Mouse (Mus musculus) erythroblast, embryonic 14.5 days (primary cell): ENCODE measurements at regions not wholly inside any gene's neighbourhood (a gene's known extent, or its start where the extent isn't known, plus 50 kb on each side); places are given as distances from the start of the nearest gene placed in this dataset.

Source experiments
- H3K27me3 ChIP-seq: 2 replicates; pipeline ENCODE4 v1.6.1; 2012; ENCODE audit warnings: inconsistent platforms; ENCODE audit not compliant: control insufficient read depth
- H3K36me3 ChIP-seq: 2 replicates; pipeline ENCODE4 v1.6.1; 2012; ENCODE audit warnings: mild to moderate bottlenecking, inconsistent platforms; ENCODE audit not compliant: control insufficient read depth
- H3K4me1 ChIP-seq: 2 replicates; pipeline ENCODE4 v1.6.1; 2012; ENCODE audit warnings: inconsistent platforms; ENCODE audit not compliant: control insufficient read depth
- H3K4me3 ChIP-seq: replicated peaks from 2 replicates; pipeline ENCODE3; 2012; ENCODE audit warnings: moderate library complexity, mild to moderate bottlenecking, inconsistent platforms
- H3K9me3 ChIP-seq: 2 replicates; pipeline ENCODE4 v1.6.1; 2012; ENCODE audit warnings: low read length, inconsistent platforms, mixed read lengths; ENCODE audit not compliant: control insufficient read depth
- GATA1 ChIP-seq: IDR thresholded peaks from 2 replicates; pipeline ENCODE4 v1.6.1; 2012; ENCODE audit warnings: low read length, inconsistent platforms, mixed read lengths
- TAL1 ChIP-seq: IDR thresholded peaks from 3 replicates; pipeline ENCODE4 v1.6.1; 2012; ENCODE audit warnings: low read length, inconsistent platforms, mixed read lengths

DNA sequence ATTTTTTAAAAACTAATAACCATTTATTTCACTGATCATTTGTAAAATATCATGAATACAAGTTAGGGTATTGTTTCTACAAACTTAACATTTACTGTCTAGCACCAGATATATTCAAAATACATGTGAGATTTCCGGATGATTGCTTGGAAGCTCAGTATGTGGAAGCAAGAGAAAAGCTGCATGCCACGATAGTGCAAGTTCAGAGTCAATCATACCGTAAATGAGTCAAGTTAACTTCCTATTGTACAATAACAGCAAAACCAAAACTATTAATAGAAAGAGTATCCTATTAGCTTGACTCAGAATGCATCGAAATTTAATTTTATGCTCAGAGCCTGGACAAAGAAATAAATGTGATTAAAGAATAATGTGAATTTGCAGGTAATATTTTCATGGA is 1284.6 kb upstream of the Cited2 start:
- H3K4me1 ChIP-seq, result no peaks in the 10 kb centered on the region
- TF ChIP-seq TAL1 (no peak), GATA1 (no peak)
- H3K4me3 ChIP-seq, result no peak overlapping the region
- no peaks in the 10 kb centered on the region for H3K27me3 ChIP-seq
- H3K9me3 ChIP-seq, result no peaks in the 10 kb centered on the region
- H3K36me3 ChIP-seq, result no peaks in the 10 kb centered on the region

GRCm38 (mm10) chr10:16440932-16441640 is 1281.9 kb upstream of the Cited2 start:
- no peak for TF ChIP-seq TAL1
- no peak for TF ChIP-seq GATA1
- H3K27me3 ChIP-seq, result no peaks in the 10 kb centered on the region
- no peaks in the 10 kb centered on the region for H3K36me3 ChIP-seq
- no peak overlapping the region for H3K4me3 ChIP-seq
- H3K9me3 ChIP-seq, result no peaks in the 10 kb centered on the region
- no peaks in the 10 kb centered on the region for H3K4me1 ChIP-seq

DNA sequence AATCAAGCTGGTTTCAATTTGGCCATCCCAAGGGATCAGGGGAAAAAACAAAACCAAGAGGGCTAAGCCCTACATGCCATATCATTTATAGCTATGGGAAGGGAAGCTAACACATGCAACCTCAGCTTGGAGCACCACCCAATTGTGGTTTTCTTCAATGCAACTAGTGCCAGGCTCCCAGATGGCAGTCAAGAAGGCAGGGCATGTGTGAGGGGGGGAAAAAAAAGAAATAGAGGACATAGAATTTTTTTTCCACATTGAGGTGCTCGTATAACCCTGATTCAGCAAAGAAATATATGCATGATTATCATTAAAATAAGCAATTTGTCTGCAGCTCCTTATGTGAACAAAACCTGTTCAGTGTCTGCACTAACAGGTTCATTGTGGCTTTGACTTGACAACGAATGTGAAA is 1281.4 kb upstream of the Cited2 start:
- Histone ChIP-seq H3K36me3 (no peaks in the 10 kb centered on the region), H3K9me3 (no peaks in the 10 kb centered on the region), H3K4me3 (no peak overlapping the region), H3K4me1 (no peaks in the 10 kb centered on the region), H3K27me3 (no peaks in the 10 kb centered on the region)
- TF ChIP-seq TAL1 (no peak), GATA1 (no peak)

DNA sequence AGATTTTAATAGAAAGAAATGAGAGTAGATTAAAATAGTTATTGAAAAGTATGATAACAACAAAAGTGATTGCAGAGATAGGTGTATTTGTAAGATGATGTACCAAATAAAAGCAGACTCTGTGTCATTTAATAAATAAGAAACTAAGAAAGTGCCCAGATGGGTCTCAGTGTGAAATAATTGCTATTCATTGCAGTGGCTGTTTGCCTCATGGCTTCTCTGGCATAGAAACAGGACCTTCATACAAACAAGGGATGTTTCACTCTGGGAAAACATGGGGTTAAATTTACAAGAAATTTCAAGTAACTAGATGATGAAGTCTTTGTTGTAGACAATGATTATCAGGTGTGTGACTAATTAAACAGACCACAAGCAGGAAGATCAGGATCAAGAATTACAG is 1279.1 kb upstream of the Cited2 start:
- no peaks in the 10 kb centered on the region for H3K27me3 ChIP-seq
- no peak for TF ChIP-seq TAL1
- no peak for TF ChIP-seq GATA1

GRCm38 (mm10) chr10:16467935-16468334 is 1255.1 kb upstream of the Cited2 start:
- Histone ChIP-seq H3K9me3 (no peaks in the 10 kb centered on the region), H3K4me3 (no peak overlapping the region), H3K4me1 (no peaks in the 10 kb centered on the region), H3K36me3 (no peaks in the 10 kb centered on the region), H3K27me3 (no peaks in the 10 kb centered on the region)
- TF ChIP-seq GATA1 (no peak), TAL1 (no peak)

More for the DNA sequence above, 1279.1 kb upstream of the Cited2 start:
- Histone ChIP-seq H3K4me3 (no peak overlapping the region), H3K36me3 (no peaks in the 10 kb centered on the region), H3K9me3 (no peaks in the 10 kb centered on the region), H3K4me1 (no peaks in the 10 kb centered on the region)

- H3K27me3 ChIP-seq, result no peaks in the 10 kb centered on the region
- no peaks in the 10 kb centered on the region for H3K9me3 ChIP-seq
- H3K36me3 ChIP-seq, result no peaks in the 10 kb centered on the region
- H3K4me1 ChIP-seq, result peaks cover 1% of the 10 kb centered on the region; the same call in 1 of the 2 replicates
- no peak overlapping the region for H3K4me3 ChIP-seq
- TF ChIP-seq GATA1, result no peak
- no peak for TF ChIP-seq TAL1
Observed at GRCm38 (mm10) chr10:16469711-16470110, 1253.3 kb upstream of the Cited2 start.

- H3K36me3 ChIP-seq, result no peaks in the 10 kb centered on the region
- peaks cover 1% of the 10 kb centered on the region; the same call in 1 of the 2 replicates for H3K4me1 ChIP-seq
- H3K9me3 ChIP-seq, result no peaks in the 10 kb centered on the region
- H3K27me3 ChIP-seq, result no peaks in the 10 kb centered on the region
- TF ChIP-seq TAL1, result no peak
- TF ChIP-seq GATA1, result no peak
- H3K4me3 ChIP-seq, result no peak overlapping the region
Observed at GRCm38 (mm10) chr10:16473952-16474521, 1249.0 kb upstream of the Cited2 start.

DNA sequence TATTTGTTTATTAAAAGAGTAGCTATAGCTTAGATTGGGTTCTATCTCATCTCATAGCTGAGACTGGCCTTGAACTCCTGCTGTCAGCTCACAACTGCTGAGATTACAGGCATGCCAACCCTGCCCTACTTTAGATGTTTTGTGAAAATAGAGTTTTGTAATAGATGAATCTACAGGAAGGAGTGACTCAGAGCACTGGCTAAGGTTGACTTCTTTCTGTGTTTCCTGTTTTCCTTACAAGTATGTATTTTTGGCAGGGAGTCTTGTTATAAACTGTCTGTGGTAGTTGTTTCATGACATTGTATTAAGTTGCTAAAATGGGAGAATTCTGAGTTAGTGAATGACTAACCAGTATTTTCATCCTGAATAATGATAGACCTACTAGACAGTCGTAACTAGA is 1224.4 kb upstream of the Cited2 start:
- no peak overlapping the region for H3K4me3 ChIP-seq
- no peaks in the 10 kb centered on the region for H3K27me3 ChIP-seq
- no peaks in the 10 kb centered on the region for H3K4me1 ChIP-seq
- H3K36me3 ChIP-seq, result no peaks in the 10 kb centered on the region
- TF ChIP-seq TAL1, result no peak
- no peak for TF ChIP-seq GATA1
- H3K9me3 ChIP-seq, result no peaks in the 10 kb centered on the region

DNA sequence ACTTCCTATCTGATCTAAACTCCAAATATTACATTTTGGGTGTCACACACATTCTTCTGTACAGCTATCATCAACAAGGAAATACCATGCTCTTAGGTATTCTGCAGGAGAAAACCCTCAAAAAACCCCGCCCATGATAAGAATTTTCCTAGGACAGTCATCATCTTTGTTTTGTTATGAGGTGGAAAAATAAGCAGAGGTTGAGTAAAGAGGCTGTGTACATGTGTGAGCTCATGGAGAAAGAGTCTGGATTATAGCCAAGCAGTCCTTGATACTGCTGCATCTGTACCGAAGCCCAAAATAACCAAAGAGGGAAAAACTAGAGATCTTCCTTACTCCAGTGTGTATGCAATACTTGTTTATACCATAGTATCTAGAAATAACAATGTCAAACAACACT is 1215.3 kb upstream of the Cited2 start:
- H3K4me3 ChIP-seq, result no peak overlapping the region
- TF ChIP-seq GATA1 (no peak), TAL1 (no peak)
- H3K9me3 ChIP-seq, result no peaks in the 10 kb centered on the region
- no peaks in the 10 kb centered on the region for H3K27me3 ChIP-seq
- no peaks in the 10 kb centered on the region for H3K4me1 ChIP-seq
- H3K36me3 ChIP-seq, result no peaks in the 10 kb centered on the region
